Mouse (Mus musculus) ES-E14 (cell line): Measurements from ENCODE around the gene Zfp518b.

Source experiments
- HCFC1 ChIP-seq: IDR thresholded peaks from 2 replicates; pipeline ENCODE4 v1.6.1; 2012; ENCODE audit warnings: low read length, inconsistent platforms, borderline replicate concordance; ENCODE audit not compliant: insufficient read depth
- MAFK ChIP-seq: IDR thresholded peaks from 2 replicates; pipeline ENCODE4 v1.6.1; 2014; ENCODE audit warnings: mild to moderate bottlenecking, low read depth, low read length, inconsistent platforms; ENCODE audit not compliant: insufficient read depth
- ZC3H11A ChIP-seq: IDR thresholded peaks from 2 replicates; pipeline ENCODE4 v1.6.1; 2012; ENCODE audit warnings: low read depth, mild to moderate bottlenecking, inconsistent platforms, low read length, borderline replicate concordance

- TF ChIP-seq ZC3H11A (no peak), HCFC1 (no peak), MAFK (no peak)
Observed at GRCm38 (mm10) chr5:38626883-38627282, 57.7 kb downstream of the Zfp518b start.
